Mouse (Mus musculus) C2C12 (cell line): ENCODE results near the gene Hspa4.

Experiments used
- CEBPB ChIP-seq: IDR thresholded peaks from one replicate; pipeline ENCODE4 v1.6.1; 2011; ENCODE audit warnings: low read depth, mild to moderate bottlenecking, control low read depth, moderate library complexity
- CTCF ChIP-seq: IDR thresholded peaks from one replicate; pipeline ENCODE4 v1.5.1; 2011; ENCODE audit not compliant: control insufficient read depth, insufficient read depth, insufficient read length
- FOSL1 ChIP-seq: IDR thresholded peaks from one replicate; pipeline ENCODE4 v1.8.0; 2011; ENCODE audit warnings: mild to moderate bottlenecking, low read length; ENCODE audit not compliant: poor library complexity, insufficient read depth, severe bottlenecking
- MYOG ChIP-seq: IDR thresholded peaks from one replicate; pipeline ENCODE4 v1.6.1; 2011; ENCODE audit not compliant: control insufficient read depth, insufficient read length; ENCODE audit errors: extremely low read depth
- USF1 ChIP-seq: IDR thresholded peaks from one replicate; pipeline ENCODE4 v1.6.1; 2011; ENCODE audit warnings: low read depth, mild to moderate bottlenecking, control low read depth, moderate library complexity

DNA sequence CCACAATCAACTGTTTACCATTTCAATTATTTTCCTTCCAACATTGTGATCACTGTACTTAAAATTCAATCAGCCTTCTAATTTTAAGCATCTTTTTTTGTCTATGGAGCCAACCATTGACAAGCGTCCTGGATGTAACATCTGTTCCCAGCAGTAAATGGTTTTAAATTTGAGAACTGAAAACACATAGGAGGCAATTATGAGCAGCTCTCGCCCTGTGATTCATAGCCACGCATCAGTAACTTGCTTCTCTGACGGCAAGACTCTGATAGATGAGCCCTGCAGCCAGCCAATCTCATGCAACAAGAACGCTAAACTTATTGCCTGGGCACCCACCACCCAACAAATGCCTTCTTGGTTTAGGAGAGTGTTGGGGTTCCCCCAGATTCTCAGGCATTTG, 68.4 kb downstream of the Hspa4 start:
- TF ChIP-seq FOSL1 (no peak), CTCF (no peak), USF1 (no peak), CEBPB (no peak), MYOG (no peak)
